Mouse (Mus musculus) left cerebral cortex, adult 8-10 months (tissue): ENCODE measurements around the gene Gm47995. TPM values are rescaled to one million over a fixed set of nuclear protein-coding genes. Genes with fewer than 3 reads are reported as not detected.
"Not testable (repeated sequence)": the region's sequence is repeated elsewhere in the genome, so short reads cannot be mapped to it uniquely, and the experiment has no call there.

Experiments used
- DNase-seq, 2 experiments: peaks; one replicate each; pipeline ENCODE4 v3.0.0; 2022; ENCODE audit warnings: low spot score in 2 of 2
- total RNA-seq, 4 experiments: library from RNA; stranded (reverse); gene quantifications; 2 replicates each; pipeline ENCODE4 v1.2.4; 2022

Gm47995 gene
- total RNA-seq, 4 experiments from 2014 or later: not detected

DNA sequence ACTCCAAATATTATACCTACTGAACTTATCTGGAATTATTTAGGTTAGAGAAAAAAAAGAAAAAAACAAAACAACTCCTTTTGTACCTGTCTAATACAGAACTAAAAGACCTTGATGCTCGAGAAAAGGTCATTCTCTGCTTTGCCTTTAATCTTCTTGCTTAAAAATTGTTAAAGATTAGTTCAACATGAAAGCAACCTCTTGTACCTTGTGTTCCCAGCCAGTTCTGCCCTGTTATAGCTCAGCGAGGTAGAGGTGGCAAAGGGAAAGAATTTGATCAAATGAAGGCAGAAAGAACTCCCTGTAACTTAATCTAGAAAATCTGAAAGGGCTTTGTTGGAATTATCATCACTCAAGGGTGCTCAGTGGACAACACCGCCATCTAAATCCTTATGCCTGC, 12.1 kb upstream of the Gm47995 start:
- DNase-seq: not testable (repeated sequence)

DNA sequence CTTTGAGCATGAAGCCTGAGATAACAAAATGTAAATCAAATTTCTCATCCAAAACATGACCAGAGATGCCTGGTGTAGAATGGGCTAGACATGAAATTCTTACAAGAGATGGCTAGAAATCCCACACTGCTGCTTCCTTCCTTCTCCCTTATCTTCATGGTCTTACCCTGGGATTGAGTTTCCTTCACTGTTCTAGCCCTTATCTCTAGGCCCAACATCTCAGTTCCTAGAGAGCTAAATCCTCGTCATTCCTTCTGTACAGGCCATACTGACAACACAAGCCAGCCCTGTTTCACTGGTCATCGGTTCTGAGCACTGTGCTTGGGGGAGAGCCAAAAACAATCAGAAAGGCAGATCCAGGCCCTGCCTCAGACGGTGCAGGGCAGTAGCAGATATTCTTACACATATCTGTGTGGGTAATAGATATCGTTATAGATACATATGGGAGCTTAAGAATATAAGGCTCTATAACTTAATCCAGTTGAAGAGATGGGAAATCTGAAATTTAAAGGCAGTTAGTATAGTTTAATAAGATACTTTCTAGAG, 11.3 kb upstream of the Gm47995 start:
- not testable (repeated sequence) for DNase-seq

DNA sequence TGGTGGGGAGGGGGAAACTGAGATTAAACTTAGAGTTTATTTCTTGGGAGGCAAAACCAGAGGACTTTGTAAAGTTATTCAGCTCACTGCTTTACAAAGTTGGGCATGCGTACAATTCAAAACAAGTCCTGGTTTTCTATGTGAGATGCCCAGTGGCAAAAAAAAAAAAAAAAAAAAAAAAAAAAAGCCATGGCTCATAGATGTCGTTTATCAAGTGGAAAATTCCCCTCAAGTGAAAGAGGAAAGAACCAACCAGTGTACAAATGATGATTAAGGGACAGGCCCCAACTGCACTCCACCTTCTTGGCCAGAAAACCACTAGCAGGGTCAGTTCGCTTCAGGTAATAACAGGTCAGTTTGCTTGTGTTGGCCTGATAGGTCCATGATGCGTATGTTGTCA, 9.8 kb upstream of the Gm47995 start:
- no peak for DNase-seq

DNA sequence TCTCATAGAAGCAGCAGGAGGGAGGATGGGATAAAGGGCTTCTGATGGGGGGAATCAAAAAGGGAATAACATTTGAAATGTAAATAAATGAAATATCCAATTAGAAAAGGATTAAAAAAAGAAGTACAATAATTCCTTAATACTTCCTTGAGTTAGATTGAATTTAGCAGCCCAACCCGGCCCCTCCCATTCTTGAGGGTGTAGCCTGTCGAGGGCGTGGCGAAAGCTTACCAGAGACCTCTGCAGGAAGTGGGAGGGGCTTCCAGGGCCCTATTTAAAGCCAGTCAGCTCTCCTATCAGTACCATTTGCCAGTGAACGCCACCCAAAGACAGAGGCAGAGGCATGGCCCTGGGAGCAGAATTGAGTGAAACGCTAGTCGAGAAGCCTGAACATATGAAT, 6.2 kb upstream of the Gm47995 start, which contains the start of gene Gm8947:
Gene Gm8947 (plus strand): TSS at position 302 of the 400 bp plus-strand sequence.
- not testable (repeated sequence) for DNase-seq

DNA sequence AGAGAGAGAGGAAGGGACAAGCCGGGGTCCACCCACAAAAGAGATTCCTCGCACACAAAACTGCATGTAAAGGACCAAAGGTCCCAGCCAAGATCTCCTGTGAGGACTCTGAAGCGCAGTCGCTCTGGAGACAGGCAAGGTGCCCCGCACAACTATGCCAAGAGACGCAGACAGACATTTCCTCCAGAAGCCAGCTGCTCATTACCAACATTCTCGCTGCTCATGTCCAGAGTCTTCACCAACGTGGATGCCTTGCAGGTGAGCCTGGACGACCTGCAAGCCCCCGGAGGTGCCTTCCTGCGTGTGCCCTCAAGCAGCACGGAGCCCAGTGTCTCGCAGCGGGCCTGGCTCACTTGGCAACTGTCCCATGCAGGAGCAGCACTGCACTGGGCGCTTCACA, 5.5 kb upstream of the Gm47995 start:
- DNase-seq: not testable (repeated sequence)

DNA sequence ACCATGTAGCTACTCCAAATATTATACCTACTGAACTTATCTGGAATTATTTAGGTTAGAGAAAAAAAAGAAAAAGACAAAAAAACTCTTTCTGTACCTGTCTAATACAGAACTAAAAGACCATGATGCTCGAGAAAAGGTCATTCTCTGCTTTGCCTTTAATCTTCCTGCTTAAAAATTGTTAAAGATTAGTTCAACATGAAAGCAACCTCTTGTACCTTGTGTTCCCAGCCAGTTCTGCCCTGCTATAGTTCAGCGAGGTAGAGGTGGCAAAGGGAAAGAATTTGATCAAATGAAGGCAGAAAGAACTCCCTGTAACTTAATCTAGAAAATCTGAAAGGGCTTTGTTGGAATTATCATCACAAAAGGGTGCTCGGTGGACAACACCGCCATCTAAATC, 2.3 kb upstream of the Gm47995 start:
- DNase-seq: not testable (repeated sequence)

DNA sequence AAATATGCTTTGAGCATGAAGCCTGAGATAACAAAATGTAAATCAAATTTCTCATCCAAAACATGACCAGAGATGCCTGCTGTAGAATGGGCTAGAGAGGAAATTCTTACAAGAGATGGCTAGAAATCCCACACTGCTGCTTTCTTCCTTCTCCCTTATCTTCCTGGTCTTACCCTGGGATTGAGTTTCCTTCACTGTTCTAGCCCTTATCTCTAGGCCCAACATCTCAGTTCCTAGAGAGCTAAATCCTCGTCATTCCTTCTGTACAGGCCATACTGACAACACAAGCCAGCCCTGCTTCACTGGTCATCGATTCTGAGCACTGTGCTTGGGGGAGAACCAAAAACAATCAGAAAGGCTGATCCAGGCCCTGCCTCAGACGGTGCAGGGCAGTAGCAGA, 1.6 kb upstream of the Gm47995 start:
- DNase-seq: not testable (repeated sequence)

DNA sequence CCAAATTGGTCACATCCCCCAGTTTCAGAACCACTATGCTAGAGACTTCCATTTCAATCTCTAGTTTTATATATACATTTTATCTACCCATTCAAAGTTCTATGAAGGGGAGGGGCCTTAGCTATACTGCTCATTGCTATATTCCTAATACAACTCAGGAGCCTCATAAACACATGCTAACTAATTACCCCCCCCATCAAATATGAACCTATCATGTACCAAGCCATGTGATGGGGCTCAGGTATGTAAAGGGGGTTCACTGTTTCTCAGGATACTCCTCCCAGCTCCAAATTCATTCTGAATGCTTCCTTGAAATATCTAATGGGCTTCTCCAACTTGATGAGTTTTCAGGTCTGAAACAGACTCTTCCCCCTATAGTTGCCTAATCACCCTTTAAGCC, 2.4 kb downstream of the Gm47995 start:
- not testable (repeated sequence) for DNase-seq

DNA sequence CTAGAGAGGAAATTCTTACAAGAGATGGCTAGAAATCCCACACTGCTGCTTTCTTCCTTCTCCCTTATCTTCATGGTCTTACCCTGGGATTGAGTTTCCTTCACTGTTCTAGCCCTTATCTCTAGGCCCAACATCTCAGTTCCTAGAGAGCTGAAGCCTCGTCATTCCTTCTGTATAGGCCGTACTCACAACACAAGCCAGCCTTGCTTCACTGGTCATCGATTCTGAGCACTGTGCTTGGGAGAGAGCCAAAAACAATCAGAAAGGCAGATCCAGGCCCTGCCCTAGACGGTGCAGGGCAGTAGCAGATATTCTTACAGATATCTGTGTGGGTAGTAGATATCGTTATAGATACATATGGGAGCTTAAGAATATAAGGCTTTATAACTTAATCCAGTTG, 4.5 kb downstream of the Gm47995 start:
- not testable (repeated sequence) for DNase-seq

DNA sequence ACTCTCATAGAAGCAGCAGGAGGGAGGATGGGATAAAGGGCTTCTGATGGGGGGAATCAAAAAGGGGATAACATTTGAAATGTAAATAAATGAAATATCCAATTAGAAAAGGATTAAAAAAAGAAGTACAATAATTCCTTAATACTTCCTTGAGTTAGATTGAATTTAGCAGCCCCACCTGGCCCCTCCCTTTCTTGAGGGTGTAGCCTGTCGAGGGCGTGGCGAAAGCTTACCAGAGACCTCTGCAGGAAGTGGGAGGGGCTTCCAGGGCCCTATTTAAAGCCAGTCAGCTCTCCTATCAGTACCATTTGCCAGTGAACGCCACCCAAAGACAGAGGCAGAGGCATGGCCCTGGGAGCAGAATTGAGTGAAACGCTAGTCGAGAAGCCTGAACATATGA, 5.6 kb downstream of the Gm47995 start, which contains the start of gene 3110040M04Rik:
Gene 3110040M04Rik (plus strand): TSS at position 304 of the 400 bp plus-strand sequence.
- DNase-seq: not testable (repeated sequence)

DNA sequence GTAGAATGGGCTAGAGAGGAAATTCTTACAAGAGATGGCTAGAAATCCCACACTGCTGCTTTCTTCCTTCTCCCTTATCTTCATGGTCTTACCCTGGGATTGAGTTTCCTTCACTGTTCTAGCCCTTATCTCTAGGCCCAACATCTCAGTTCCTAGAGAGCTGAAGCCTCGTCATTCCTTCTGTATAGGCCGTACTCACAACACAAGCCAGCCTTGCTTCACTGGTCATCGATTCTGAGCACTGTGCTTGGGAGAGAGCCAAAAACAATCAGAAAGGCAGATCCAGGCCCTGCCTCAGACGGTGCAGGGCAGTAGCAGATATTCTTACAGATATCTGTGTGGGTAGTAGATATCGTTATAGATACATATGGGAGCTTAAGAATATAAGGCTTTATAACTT, 10.2 kb downstream of the Gm47995 start:
- not testable (repeated sequence) for DNase-seq

DNA sequence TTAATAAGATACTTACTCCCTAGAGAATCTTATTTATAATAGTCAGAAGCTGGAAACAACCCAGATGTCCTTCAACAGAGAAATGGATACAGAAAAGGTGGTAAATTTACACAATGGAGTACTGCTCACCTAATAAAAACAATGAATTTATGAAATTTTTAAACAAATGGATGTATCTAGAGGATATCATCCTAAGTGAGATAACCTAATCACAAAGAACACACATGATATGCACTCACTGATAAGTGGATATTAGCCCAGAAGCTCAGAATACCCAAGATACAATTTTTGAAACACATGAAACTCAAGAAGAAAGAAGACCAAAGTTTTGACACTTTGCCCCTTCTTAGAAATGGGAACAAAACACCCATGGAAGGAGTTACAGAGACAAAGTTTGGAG, 10.7 kb downstream of the Gm47995 start:
- DNase-seq: not testable (repeated sequence)

DNA sequence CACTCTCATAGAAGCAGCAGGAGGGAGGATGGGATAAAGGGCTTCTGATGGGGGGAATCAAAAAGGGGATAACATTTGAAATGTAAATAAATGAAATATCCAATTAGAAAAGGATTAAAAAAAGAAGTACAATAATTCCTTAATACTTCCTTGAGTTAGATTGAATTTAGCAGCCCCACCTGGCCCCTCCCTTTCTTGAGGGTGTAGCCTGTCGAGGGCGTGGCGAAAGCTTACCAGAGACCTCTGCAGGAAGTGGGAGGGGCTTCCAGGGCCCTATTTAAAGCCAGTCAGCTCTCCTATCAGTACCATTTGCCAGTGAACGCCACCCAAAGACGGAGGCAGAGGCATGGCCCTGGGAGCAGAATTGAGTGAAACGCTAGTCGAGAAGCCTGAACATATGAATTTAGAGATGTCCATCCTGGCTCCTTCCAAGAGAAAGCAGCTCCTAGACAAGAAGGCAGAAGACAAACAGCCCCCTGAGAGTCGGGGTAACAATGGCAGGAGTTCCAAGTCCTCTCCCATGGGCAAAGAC, 11.6 kb downstream of the Gm47995 start, which contains the start of gene Gm47996:
Gene Gm47996 (plus strand): TSS at position 308 of the 532 bp plus-strand sequence.
- DNase-seq: not testable (repeated sequence)

DNA sequence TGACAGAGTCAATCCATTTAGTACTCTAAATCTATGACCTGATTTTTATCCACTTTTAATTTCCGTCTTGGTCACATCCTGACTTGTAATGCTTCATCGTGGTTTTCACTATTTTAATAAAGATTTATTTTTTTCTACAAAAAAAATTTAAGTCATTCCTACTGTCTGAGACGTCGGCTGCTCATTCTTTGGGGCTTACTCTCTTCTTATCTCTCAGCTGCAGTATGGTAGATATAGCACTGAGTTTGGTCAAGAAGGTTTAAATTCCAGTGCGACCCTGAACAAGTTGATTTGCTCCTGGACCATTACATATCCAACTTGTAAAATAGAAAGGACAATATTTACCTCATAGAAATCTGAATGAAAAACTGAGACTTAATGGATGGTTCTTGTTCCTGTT, 13.4 kb downstream of the Gm47995 start:
- not testable (repeated sequence) for DNase-seq

DNA sequence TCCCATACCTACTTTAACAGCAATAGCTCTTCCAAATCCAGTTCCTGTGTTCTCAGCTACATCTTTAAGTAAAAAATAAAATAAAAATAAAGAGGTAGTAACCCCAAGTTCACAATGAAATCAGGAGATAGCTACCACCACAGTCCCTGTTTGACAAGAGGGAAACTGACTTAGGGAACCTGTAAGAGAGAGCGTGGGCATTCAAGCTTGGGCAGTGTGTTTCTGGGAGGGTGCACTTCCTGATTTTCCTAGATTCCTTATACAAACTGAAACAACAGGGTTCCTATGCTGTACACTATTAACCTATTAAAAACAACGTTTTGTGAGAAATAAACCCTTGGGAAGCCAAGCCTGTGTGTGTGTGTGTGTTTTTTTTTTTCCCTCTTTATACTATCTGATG, 16.6 kb downstream of the Gm47995 start:
- no peak for DNase-seq

DNA sequence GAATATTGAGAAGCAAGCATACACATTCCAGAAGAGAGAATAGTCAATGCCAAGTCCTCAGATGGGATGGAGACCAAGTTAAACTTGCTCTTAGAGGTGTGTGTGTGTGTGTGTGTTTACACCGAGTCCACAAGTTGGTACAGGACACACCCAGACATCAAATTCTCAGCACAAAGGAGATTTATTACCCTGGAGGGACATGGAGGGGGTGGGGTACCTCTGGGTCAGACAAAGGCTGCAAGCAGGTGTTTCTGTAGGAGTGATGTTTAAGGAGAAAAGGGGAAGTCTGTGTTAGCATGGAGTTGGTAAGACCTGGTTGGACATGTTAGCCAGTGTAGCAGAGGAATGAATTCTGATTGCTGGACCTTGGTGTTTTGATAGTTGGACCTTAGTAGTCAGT, 17.7 kb downstream of the Gm47995 start:
- DNase-seq: no peak

DNA sequence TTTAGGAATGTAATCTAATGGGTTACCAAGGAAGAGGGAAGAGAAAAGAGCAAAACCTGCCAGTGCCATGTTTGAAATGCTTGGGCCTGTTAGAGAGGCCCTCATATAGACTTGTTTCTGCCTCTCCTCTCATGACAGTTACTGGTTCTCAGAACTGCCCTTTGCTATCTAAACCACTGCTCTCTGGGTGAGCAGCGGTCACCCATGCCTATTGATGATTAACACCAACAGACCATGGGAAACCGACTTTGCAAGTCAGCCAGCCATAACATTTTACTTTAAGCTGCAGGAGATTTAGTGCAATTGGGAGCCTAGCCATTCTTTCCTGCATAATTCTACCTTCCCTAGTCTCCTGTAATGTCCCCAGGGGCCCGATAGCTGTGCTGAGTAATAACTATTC, 18.2 kb downstream of the Gm47995 start:
- DNase-seq: no peak

DNA sequence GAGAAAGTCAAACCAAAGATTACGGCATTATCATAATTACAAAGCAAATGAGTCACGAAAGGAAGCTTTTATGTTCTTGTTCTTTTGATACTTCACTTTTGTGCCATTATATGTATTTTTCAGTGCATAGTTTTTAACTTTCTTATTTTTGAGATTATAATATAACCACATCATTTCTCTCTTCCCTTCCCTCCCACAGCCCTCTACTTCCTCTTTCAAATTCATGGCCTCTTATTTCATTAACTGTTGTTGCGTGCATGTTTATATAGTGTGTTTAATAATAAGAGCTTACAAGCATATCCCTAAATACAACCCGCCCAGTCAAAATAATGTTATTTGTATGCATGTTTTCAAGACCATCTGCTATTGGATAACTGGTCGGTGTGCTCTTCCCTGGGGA, 20.8 kb downstream of the Gm47995 start:
- DNase-seq: no peak

DNA sequence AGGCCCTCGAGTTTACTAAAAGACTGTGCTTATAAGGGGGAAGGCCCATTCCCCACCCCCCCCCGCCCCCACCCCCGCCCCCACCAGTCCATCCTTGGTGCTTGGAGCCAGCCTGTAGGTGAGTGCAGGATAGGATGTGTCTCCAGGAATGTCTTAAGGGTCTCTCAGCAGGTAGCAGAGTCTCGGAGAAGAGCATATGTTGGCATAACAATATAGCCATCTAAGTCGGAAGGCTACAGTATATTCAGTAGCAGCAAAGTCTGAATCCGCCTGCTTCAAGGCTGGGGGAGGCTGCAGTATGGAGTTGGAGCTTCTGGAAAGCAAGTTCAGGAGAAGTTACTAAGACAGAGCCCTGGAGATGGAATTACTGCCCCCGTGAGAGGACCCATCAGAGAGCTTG, 21.9 kb downstream of the Gm47995 start:
- no peak for DNase-seq

DNA sequence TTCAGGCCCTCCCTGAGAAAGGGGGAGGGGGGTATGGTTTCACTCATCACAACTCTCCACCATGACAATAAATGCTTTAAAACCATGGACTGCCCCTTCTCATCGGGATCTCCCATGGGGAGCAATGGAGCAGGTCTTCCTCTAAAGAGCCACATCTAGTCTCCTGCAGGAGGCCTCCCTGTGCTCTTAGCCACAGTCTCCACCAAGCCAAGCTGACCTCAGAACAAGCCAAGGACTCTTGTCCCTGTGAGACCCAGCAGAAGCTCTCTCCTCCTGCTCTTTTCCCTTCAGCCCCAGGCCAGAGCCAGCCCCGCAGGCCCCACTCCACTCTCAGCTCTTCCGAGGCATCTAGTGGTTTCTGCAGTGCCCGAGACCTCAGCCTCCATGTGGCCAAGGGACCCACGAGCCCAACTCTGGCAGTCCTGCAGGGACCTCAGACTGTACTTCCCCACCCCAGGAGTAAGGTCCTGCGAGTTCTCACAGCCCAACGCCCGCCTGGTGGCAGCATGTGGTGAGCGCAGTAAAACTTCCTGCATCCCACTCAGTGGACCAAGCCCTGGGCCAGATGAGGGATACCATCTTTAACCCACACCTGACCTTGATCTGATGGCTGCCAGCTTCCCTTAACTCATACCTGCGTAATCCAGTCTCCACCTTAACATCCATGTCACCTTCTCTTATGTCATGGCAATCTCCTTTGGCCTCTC, 24.5 kb downstream of the Gm47995 start:
- no peak for DNase-seq

DNA sequence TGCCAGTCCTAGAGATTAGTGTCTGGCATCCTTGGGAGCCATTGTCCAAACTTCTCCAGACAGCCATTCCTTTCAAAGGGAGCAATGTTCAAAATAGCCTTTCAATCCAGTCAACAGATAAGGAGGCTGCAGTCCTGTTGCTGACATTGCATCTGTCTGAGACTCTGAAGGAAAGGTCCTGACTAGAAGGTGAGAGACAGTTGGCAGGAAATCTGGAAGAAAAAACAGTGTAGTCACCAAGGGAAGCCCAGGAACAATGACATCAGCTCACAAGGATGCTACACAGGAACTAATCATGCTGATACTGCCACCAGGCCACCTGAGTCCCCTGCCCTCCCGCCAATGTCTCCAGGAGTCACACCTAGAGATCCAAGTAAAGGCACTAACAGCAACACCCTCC, 25.1 kb downstream of the Gm47995 start:
- DNase-seq: no peak

DNA sequence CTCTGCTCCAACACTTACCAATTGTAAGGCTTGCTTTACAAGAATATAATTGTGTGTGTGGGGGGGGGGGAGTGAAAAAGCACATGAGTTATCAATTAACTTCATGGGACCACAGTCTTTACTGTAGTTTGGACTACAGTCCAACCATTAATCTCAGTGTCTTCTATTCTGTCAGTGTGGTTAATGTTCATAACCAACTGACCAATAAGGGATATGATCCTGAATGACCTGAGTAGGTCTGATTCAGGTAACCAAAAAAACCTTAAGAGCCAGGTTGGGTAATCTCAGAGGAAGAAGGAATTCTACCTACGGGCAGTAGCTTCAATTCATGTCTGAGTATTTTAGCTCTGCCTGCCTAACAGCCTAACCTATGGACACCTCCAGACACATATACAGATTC, 26.3 kb downstream of the Gm47995 start:
- no peak for DNase-seq

DNA sequence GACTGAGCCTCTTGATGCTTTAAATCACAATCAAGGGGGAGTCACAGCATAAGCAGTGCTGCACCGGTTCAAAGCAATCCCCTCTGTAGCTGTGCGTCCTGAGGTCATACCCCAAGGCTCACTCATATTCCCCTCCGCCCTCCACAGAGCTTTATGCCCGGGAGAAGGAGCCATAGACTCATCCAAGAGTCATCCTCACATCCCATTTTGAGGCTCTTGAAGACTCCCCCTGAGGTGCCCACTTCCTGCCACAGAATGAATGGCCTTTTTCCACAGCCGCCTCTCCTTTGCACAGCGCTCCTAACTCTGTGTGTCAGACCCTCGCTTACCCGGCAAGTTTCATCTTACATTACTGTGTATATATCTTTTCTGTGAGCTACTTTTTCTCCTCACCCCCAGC, 29.3 kb downstream of the Gm47995 start:
- no peak for DNase-seq
